Mouse (Mus musculus) left cerebral cortex, postnatal 14 days (tissue): ENCODE measurements at regions not wholly inside any gene's neighbourhood (a gene's known extent, or its start where the extent isn't known, plus 50 kb on each side); places are given as distances from the start of the nearest gene placed in this dataset.

ENCODE experiments used
- DNase-seq, 2 experiments: peaks; one replicate each; pipeline ENCODE4 v3.0.0; 2021 to 2022; ENCODE audit warnings: low spot score in 2 of 2, mixed read lengths in 1 of 2
- intact Hi-C: fragments of 180-260 bp; cut with DNase I; formaldehyde crosslinking; loops from one replicate; pipeline ENCODE4 v1.15.1; 2025

GRCm38 (mm10) chr16:8351424-8351823, 73.5 kb downstream of the Tmem114 start:
- intact Hi-C loops = no loop called here

GRCm38 (mm10) chr16:8349148-8349547, 75.8 kb downstream of the Tmem114 start:
- no peak for DNase-seq

More at GRCm38 (mm10) chr16:8351424-8351823, 73.5 kb downstream of the Tmem114 start:
- no peak for DNase-seq

GRCm38 (mm10) chr16:8348645-8349044, 76.3 kb downstream of the Tmem114 start:
- intact Hi-C loops = no loop called here
- DNase-seq = no peak

More at GRCm38 (mm10) chr16:8349148-8349547, 75.8 kb downstream of the Tmem114 start:
- intact Hi-C loops = no loop called here

- DNase-seq = no peak
- intact Hi-C loops = no loop called here
Measured at GRCm38 (mm10) chr16:8345216-8345615, 79.7 kb downstream of the Tmem114 start.

- peak; percentile 60 to 61 for DNase-seq
- intact Hi-C loops = no loop called here
Measured at GRCm38 (mm10) chr16:8333081-8333710, 91.7 kb downstream of the Tmem114 start.

GRCm38 (mm10) chr16:8311996-8312395, 112.9 kb downstream of the Tmem114 start:
- DNase-seq = no peak
- intact Hi-C loops = no loop called here

GRCm38 (mm10) chr16:8306389-8306788, 118.5 kb downstream of the Tmem114 start:
- intact Hi-C loops = no loop called here
- peak; percentile 32 to 44 for DNase-seq
